Mouse (Mus musculus) hematopoietic stem cell, adult 5-6 weeks (primary cell): ENCODE measurements around the gene Il21. TPM values are rescaled to one million over a fixed set of nuclear protein-coding genes. Genes with fewer than 3 reads are reported as not detected.

Experiments
- ATAC-seq, 2 experiments: fragments of 125-278 bp in 1 of 2; replicated peaks in 1 of 2; 2 replicates each; pipeline ENCODE4 v1.8.0; 2016 to 2017; ENCODE audit warnings: inconsistent platforms in 2 of 2, mild to moderate bottlenecking in 2 of 2, moderate number of reproducible peaks in 2 of 2, low read depth in 1 of 2, moderate TSS enrichment in 1 of 2; ENCODE audit not compliant: low FRiP score in 2 of 2, poor library complexity in 2 of 2, severe bottlenecking in 2 of 2, insufficient read depth in 1 of 2, low TSS enrichment in 1 of 2
- total RNA-seq: library from RNA; stranded (forward); fragments of 172-1452, 232-1000 nt; gene quantifications from 2 replicates; pipeline ENCODE4 v1.2.3, GENCODE M21; 2017

Gene Il21
- not detected in 2 replicates for total RNA-seq

GRCm38 (mm10) chr3:37232586-37233222, at the start of gene Il21:
TSS of gene Il21 (minus strand) at chr3:37232636.
- ATAC-seq: no peak

GRCm38 (mm10) chr3:37280871-37281270, 48.4 kb upstream of the Il21 start:
- peak; percentile 86 to 88 for ATAC-seq

GRCm38 (mm10) chr3:37280221-37280620, 47.8 kb upstream of the Il21 start:
- no peak for ATAC-seq

GRCm38 (mm10) chr3:37274661-37275060, 42.2 kb upstream of the Il21 start:
- no peak for ATAC-seq

- no peak for ATAC-seq
Observed at GRCm38 (mm10) chr3:37273092-37273491, 40.7 kb upstream of the Il21 start.

- peak; percentile 76 for ATAC-seq
Observed at GRCm38 (mm10) chr3:37271209-37271608, 38.8 kb upstream of the Il21 start.

- no peak for ATAC-seq
Observed at GRCm38 (mm10) chr3:37269926-37270325, 37.5 kb upstream of the Il21 start.

- no peak for ATAC-seq
Observed at GRCm38 (mm10) chr3:37268338-37268737, 35.9 kb upstream of the Il21 start.

- no peak for ATAC-seq
Observed at GRCm38 (mm10) chr3:37259331-37259999, 27.0 kb upstream of the Il21 start.

- no peak for ATAC-seq
Observed at GRCm38 (mm10) chr3:37257776-37258175, 25.3 kb upstream of the Il21 start.

- ATAC-seq: no peak
Observed at GRCm38 (mm10) chr3:37250967-37251366, 18.5 kb upstream of the Il21 start.

- no peak for ATAC-seq
Observed at GRCm38 (mm10) chr3:37235025-37235424, 2.6 kb upstream of the Il21 start.

GRCm38 (mm10) chr3:37231153-37231552, 1.3 kb downstream of the Il21 start:
- ATAC-seq: no peak

GRCm38 (mm10) chr3:37229082-37229829, 3.2 kb downstream of the Il21 start:
- no peak for ATAC-seq

GRCm38 (mm10) chr3:37225124-37225523, 7.3 kb downstream of the Il21 start:
- no peak for ATAC-seq

GRCm38 (mm10) chr3:37219071-37219470, 13.4 kb downstream of the Il21 start:
- peak; percentile 67 to 83 for ATAC-seq

GRCm38 (mm10) chr3:37205226-37205800, 27.1 kb downstream of the Il21 start:
- ATAC-seq: peak; percentile 49 to 70

GRCm38 (mm10) chr3:37204556-37204955, 27.9 kb downstream of the Il21 start:
- no peak for ATAC-seq
